Comparison of ENCODE assay signal across 7 mouse cellular contexts in the genomic region with DNA sequence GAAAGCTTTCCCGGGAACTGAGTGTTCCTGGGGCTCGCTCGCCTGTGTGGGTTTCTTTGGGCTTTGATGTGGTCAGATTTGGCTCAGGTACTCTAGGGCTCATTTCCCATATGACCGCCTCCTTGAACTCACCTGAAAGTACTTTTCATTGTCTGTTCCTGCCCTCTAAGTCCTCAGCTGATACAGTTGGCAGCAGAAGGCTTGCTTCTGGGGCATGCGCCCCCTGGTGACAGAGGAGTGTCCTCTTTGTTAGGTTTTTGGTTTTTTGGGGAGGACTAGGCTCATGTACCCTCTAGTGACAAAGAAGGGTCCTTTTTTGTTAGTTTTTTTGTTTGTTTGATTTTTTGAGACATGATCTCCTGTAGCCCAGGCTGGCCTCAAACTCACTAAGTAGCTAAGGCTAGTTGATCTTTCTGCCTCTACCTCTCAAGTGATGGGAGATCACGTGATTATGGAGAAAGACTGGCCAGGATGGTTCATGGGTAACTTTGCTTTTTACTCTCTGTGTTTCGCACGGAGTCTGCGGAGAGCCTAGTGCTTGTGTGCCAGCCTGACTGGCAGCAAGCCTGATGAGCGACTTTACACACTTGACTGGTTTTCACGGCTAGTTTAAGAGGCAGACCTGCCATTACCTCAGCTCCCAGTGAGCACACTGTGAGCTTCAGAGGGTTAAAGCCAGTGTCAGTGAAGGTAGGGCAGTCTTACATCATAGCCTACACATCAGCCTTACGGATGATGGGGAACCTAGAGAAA. TPM values are rescaled to one million over a fixed set of nuclear protein-coding genes. Genes with fewer than 3 reads are reported as not detected.
DNase-seq lines count a peak whose midpoint lies in the region; ATAC-seq and TF ChIP-seq lines count a peak whose summit lies in the region.

No protein-coding gene starts in this region.

- no peak overlapping the region for H3K4me2 ChIP-seq in lung, postnatal 0 days (replicated peaks; ENCODE audit: low read depth, low read length)

- no peak for TF ChIP-seq EP300 in lung, postnatal 0 days (IDR thresholded peaks at IDR 0.05)

- H3K4me1 ChIP-seq in lung, postnatal 0 days (ENCODE audit: insufficient read depth, low read depth, low read length): peaks cover 6% of the 10 kb centered on the region; the same call in 1 of the 2 replicates

- no peaks in the 10 kb centered on the region for H3K27me3 ChIP-seq in lung, postnatal 0 days (replicated peaks; ENCODE audit: insufficient read depth, low read length)

- no peak overlapping the region for H3K4me3 ChIP-seq in lung, postnatal 0 days (ENCODE audit: low read depth, low read length)

- peak; percentile 56 for DNase-seq in urinary bladder, postnatal 25 days (ENCODE audit: low spot score)
- no peak for DNase-seq in urinary bladder, postnatal 10 days (ENCODE audit: low spot score)
- DNase-seq in adrenal gland, adult 8-10 months: peak; percentile 32
- DNase-seq in embryo, embryonic 9.5 days (ENCODE audit: extremely low spot score): peak; percentile 44
- DNase-seq in kidney, adult 8-10 months: peak; percentile 73 to 77
- peak; percentile 82 for DNase-seq in lung, postnatal 0 days (ENCODE audit: low spot score)
- peak; percentile 29 to 44 for DNase-seq in right cerebral cortex, postnatal 36 days (ENCODE audit: low spot score in 2 of 2)

- WGBS in lung, postnatal 0 days: 70% methylated on average over 12 of the region's 12 CpGs

- H3K9me3 ChIP-seq in lung, postnatal 0 days (ENCODE audit: low read length): no peaks in the 10 kb centered on the region

- peak; percentile 84 for TF ChIP-seq CTCF in lung, postnatal 0 days (IDR thresholded peaks at IDR 0.05)

- peaks cover 10% of the 10 kb centered on the region; the same call in 1 of the 2 replicates for H3K36me3 ChIP-seq in lung, postnatal 0 days (ENCODE audit: insufficient read depth, low read length)

- no peak overlapping the region for H3K27ac ChIP-seq in lung, postnatal 0 days (ENCODE audit: low read length)

- no peak overlapping the region for H3K9ac ChIP-seq in lung, postnatal 0 days (replicated peaks; ENCODE audit: low read depth)

- 0 out of 2 replicates have a peak, but pooled peaks have one; percentile 8 for ATAC-seq in lung, postnatal 0 days

RNA-seq across cellular contexts. Expression of a gene that starts 2.1 kb away (rescaled TPM):
- 10 to 100 TPM; 53.0 to 61.9 (median 56.4) TPM for total RNA-seq in adrenal gland, adult 8-10 months (2022)
- polyA plus RNA-seq in lung, postnatal 0 days (2015; fragmentation: Nextera tagmentation; extraction: Ambion mirVana): 111 and 112 TPM in 2 replicates

RNA-seq across cellular contexts. Expression of a gene that starts 32.2 kb away (rescaled TPM):
- total RNA-seq in adrenal gland, adult 8-10 months (2022): 100 to 1,000 TPM in 1 of 4 experiments, 10 to 100 TPM in 3; 74.6 to 123 (median 85.2) TPM
- 65.5 and 67.6 TPM in 2 replicates for polyA plus RNA-seq in lung, postnatal 0 days (2015; fragmentation: Nextera tagmentation; extraction: Ambion mirVana)

RNA-seq across cellular contexts. Expression of a gene that starts 33.1 kb away (rescaled TPM):
- 10 to 100 TPM; 65.3 to 78.3 (median 69.5) TPM for total RNA-seq in adrenal gland, adult 8-10 months (2022)
- 65.4 and 69.7 TPM in 2 replicates for polyA plus RNA-seq in lung, postnatal 0 days (2015; fragmentation: Nextera tagmentation; extraction: Ambion mirVana)

RNA-seq across cellular contexts. Expression of a gene that starts 55.1 kb away (rescaled TPM):
- total RNA-seq in adrenal gland, adult 8-10 months (2022): 10 to 100 TPM; 33.8 to 47.2 (median 38.1) TPM
- polyA plus RNA-seq in lung, postnatal 0 days (2015; fragmentation: Nextera tagmentation; extraction: Ambion mirVana): 34.4 and 38.7 TPM in 2 replicates
